Mouse (Mus musculus) heart, adult 2 months (tissue): ENCODE data around the gene Ankmy1.

Experiments
- CTCF ChIP-seq: fragments of 200-600 bp; IDR thresholded peaks from 2 replicates; pipeline ENCODE4 v1.8.1; 2022; ENCODE audit warnings: antibody characterized with exemption, mild to moderate bottlenecking, moderate library complexity
- EP300 ChIP-seq: fragments of 200-500 bp; IDR thresholded peaks from 2 replicates; pipeline ENCODE4 v1.6.1; 2011; ENCODE audit warnings: low read depth, low read length, control low read depth; ENCODE audit not compliant: insufficient read depth
- POLR2A ChIP-seq: fragments of 200-500 bp; IDR thresholded peaks from 2 replicates; pipeline ENCODE4 v1.6.1; 2011; ENCODE audit warnings: mild to moderate bottlenecking, low read depth, low read length, control low read depth; ENCODE audit not compliant: insufficient read depth

- TF ChIP-seq CTCF (no peak), POLR2A (no peak), EP300 (no peak)
Measured at GRCm38 (mm10) chr1:92881982-92882381, 20.7 kb downstream of the Ankmy1 start.
